Mouse (Mus musculus) adrenal gland, adult 8-10 months (tissue): ENCODE measurements around the gene Fbxw10. TPM values are rescaled to one million over a fixed set of nuclear protein-coding genes. Genes with fewer than 3 reads are reported as not detected.

Experiments
- DNase-seq: peaks from one replicate; pipeline ENCODE4 v3.0.0; 2022
- total RNA-seq, 4 experiments: library from RNA; stranded (reverse); gene quantifications; 2 replicates each; pipeline ENCODE4 v1.2.4; 2022

Fbxw10 gene
- total RNA-seq, 4 experiments from 2014 or later = 1.1 to 2.2 (median 1.9) TPM

GRCm38 (mm10) chr11:62909720-62910306, 62.9 kb downstream of the Fbxw10 start:
- no peak for DNase-seq

DNA sequence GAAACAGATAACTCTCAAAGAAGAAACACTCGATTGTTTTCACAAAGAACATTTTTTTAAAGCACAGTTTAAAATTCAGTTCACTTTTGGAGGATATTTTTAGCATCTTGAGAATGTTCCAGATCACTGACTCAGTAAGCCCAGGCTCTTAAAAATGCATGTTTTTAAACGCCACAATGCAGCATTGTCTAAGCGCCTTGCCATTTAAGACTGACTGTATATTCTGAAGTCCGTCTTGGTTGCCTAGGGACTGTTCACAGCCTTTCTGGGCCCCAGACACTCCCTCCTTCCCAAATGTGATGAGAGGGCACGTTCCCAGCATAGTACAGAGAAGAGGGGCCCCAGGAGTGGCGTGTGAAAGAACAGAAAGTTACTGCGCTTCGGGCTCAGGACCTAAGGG, 64.5 kb downstream of the Fbxw10 start:
- DNase-seq = no peak

DNA sequence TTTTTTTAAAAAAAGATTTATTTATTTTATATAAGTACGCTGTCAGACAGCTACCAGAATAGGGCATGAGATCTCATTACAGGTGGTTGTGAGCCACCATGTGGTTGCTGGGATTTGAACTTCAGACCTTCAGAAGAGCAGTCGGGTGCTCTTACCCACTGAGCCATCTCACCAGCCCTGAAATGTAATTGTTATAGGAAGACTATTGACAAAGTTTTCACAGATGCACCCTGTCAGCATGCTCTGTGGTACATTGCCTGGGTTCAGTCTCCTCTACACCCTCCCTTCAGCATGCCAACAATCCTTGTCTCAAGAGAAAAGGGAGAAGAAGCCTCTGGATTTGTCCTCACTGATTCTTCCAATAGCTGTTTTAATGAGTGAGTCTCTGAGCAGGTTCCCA, 66.3 kb downstream of the Fbxw10 start:
- DNase-seq = no peak

- DNase-seq = no peak
Measured at GRCm38 (mm10) chr11:62914532-62914931, 67.7 kb downstream of the Fbxw10 start.

GRCm38 (mm10) chr11:62915486-62915885, 68.6 kb downstream of the Fbxw10 start:
- DNase-seq = no peak

GRCm38 (mm10) chr11:62916765-62917164, 69.9 kb downstream of the Fbxw10 start:
- DNase-seq = no peak

- DNase-seq = no peak
Measured at GRCm38 (mm10) chr11:62919946-62920742, 73.3 kb downstream of the Fbxw10 start.

GRCm38 (mm10) chr11:62920743-62921050, 73.8 kb downstream of the Fbxw10 start:
- DNase-seq = no peak

GRCm38 (mm10) chr11:62921052-62921977, 74.4 kb downstream of the Fbxw10 start:
- DNase-seq = peak; percentile 85

- DNase-seq = no peak
Measured at GRCm38 (mm10) chr11:62924091-62924761, 77.4 kb downstream of the Fbxw10 start.

Other genes with a start within 250 kb of the Fbxw10 start
- 10 to 100 TPM; 30.3 to 54.2 (median 37.9) TPM for gene Lrrc75a, start 198.5 kb upstream of the Fbxw10 start, total RNA-seq
- gene Mmgt2, start 198.4 kb upstream of the Fbxw10 start, total RNA-seq = 10 to 100 TPM; 39.9 to 60.5 (median 52.3) TPM
- 1 to 10 TPM; 4.5 to 9.8 (median 6.8) TPM for gene Zfp287, start 115.2 kb upstream of the Fbxw10 start, total RNA-seq
- gene Gm10428, start 94.0 kb upstream of the Fbxw10 start, total RNA-seq = not detected
- 1 to 10 TPM; 2.9 to 4.8 (median 4.3) TPM for gene Zfp286, start 57.6 kb upstream of the Fbxw10 start, total RNA-seq
- gene Trim16, start 26.8 kb upstream of the Fbxw10 start, total RNA-seq = 1 to 10 TPM; 4.8 to 9.2 (median 6.5) TPM
- gene Tvp23b, start 32.4 kb downstream of the Fbxw10 start, total RNA-seq = 10 to 100 TPM; 55.3 to 69.3 (median 59.9) TPM
- under 1 TPM in 1 of 4 experiments, not detected in 3; 0.35 TPM for gene Cdrt4, start 104.1 kb downstream of the Fbxw10 start, total RNA-seq
- gene Tekt3, start 214.6 kb downstream of the Fbxw10 start, total RNA-seq = not detected